Mouse (Mus musculus): ENCODE data around the gene Yars.
A peak's percentile ranks its signal among the peaks of the same experiment; 100 is the strongest.
"Not testable (repeated sequence)": the region's sequence is repeated elsewhere in the genome, so short reads cannot be mapped to it uniquely, and the experiment has no call there.

The Yars gene

GRCm38 (mm10) chr4:129188803-129189541, 588 bp upstream of the Yars start:
- DNase-seq (ENCODE audit: inconsistent ontology term) = peak; percentile 64

- DNase-seq (ENCODE audit: inconsistent ontology term) = no peak
Observed at GRCm38 (mm10) chr4:129190538-129190937, 978 bp downstream of the Yars start.

- DNase-seq (ENCODE audit: inconsistent ontology term) = no peak
Observed at GRCm38 (mm10) chr4:129191691-129192090, 2.1 kb downstream of the Yars start.

GRCm38 (mm10) chr4:129194280-129194679, 4.7 kb downstream of the Yars start:
- no peak for DNase-seq (ENCODE audit: inconsistent ontology term)

GRCm38 (mm10) chr4:129197514-129197913, 8.0 kb downstream of the Yars start:
- no peak for DNase-seq (ENCODE audit: inconsistent ontology term)

- DNase-seq (ENCODE audit: inconsistent ontology term) = peak; percentile 81
Observed at GRCm38 (mm10) chr4:129204655-129205054, 15.1 kb downstream of the Yars start.

- DNase-seq (ENCODE audit: inconsistent ontology term) = no peak
Observed at GRCm38 (mm10) chr4:129206792-129207191, 17.2 kb downstream of the Yars start.

- peak; percentile 39 for DNase-seq (ENCODE audit: inconsistent ontology term)
Observed at GRCm38 (mm10) chr4:129209504-129209903, 19.9 kb downstream of the Yars start.

- DNase-seq (ENCODE audit: inconsistent ontology term) = no peak
Observed at GRCm38 (mm10) chr4:129211461-129211860, 21.9 kb downstream of the Yars start.

- not testable (repeated sequence) for DNase-seq (ENCODE audit: inconsistent ontology term)
Observed at GRCm38 (mm10) chr4:129212486-129212885, 22.9 kb downstream of the Yars start.

- DNase-seq (ENCODE audit: inconsistent ontology term) = no peak
Observed at GRCm38 (mm10) chr4:129218569-129219175, 29.1 kb downstream of the Yars start.

- DNase-seq (ENCODE audit: inconsistent ontology term) = no peak
Observed at GRCm38 (mm10) chr4:129219198-129219597, 29.6 kb downstream of the Yars start.

GRCm38 (mm10) chr4:129220376-129221089, 31.0 kb downstream of the Yars start:
- no peak for DNase-seq (ENCODE audit: inconsistent ontology term)

GRCm38 (mm10) chr4:129221097-129222010, 31.8 kb downstream of the Yars start:
- no peak for DNase-seq (ENCODE audit: inconsistent ontology term)

GRCm38 (mm10) chr4:129222019-129222925, 32.7 kb downstream of the Yars start:
- no peak for DNase-seq (ENCODE audit: inconsistent ontology term)

- DNase-seq (ENCODE audit: inconsistent ontology term) = no peak
Observed at GRCm38 (mm10) chr4:129223421-129224281, 34.1 kb downstream of the Yars start.

GRCm38 (mm10) chr4:129225315-129225714, 35.8 kb downstream of the Yars start:
- no peak for DNase-seq (ENCODE audit: inconsistent ontology term)

- DNase-seq (ENCODE audit: inconsistent ontology term) = no peak
Observed at GRCm38 (mm10) chr4:129226441-129226963, 36.9 kb downstream of the Yars start.

Measured in Muller cell, postnatal 12 days (primary cell).